Mouse (Mus musculus): ENCODE results near the gene Cnga3.

Gene Cnga3

GRCm38 (mm10) chr1:37286556-37286955, 72.3 kb downstream of the Cnga3 start:
- in situ Hi-C loops (cut with MboI, MseI) = no loop called here

- in situ Hi-C loops (cut with MboI, MseI) = no loop called here
Measured at GRCm38 (mm10) chr1:37287748-37288147, 73.5 kb downstream of the Cnga3 start.

GRCm38 (mm10) chr1:37288181-37288935, 74.1 kb downstream of the Cnga3 start:
- in situ Hi-C loops (cut with MboI, MseI) = no loop called here

- in situ Hi-C loops (cut with MboI, MseI) = no loop called here
Measured at GRCm38 (mm10) chr1:37288941-37289340, 74.7 kb downstream of the Cnga3 start.

GRCm38 (mm10) chr1:37296414-37296813, 82.2 kb downstream of the Cnga3 start:
- in situ Hi-C loops (cut with MboI, MseI) = no loop called here

GRCm38 (mm10) chr1:37298904-37299303, 84.7 kb downstream of the Cnga3 start:
- in situ Hi-C loops (cut with MboI, MseI) = no loop called here

- in situ Hi-C loops (cut with MboI, MseI) = no loop called here
Measured at GRCm38 (mm10) chr1:37299540-37300491, 85.6 kb downstream of the Cnga3 start, which contains the start of gene Inpp4a. Inpp4a (plus strand) TSS chr1:37299865.

- in situ Hi-C loops (cut with MboI, MseI) = no loop called here
Measured at GRCm38 (mm10) chr1:37300650-37301049, 86.4 kb downstream of the Cnga3 start.

GRCm38 (mm10) chr1:37302801-37303200, 88.6 kb downstream of the Cnga3 start:
- in situ Hi-C loops (cut with MboI, MseI) = no loop called here

- in situ Hi-C loops (cut with MboI, MseI) = no loop called here
Measured at GRCm38 (mm10) chr1:37305691-37306287, 91.6 kb downstream of the Cnga3 start.

GRCm38 (mm10) chr1:37307586-37307985, 93.4 kb downstream of the Cnga3 start:
- in situ Hi-C loops (cut with MboI, MseI) = no loop called here

GRCm38 (mm10) chr1:37308021-37308742, 93.9 kb downstream of the Cnga3 start:
- in situ Hi-C loops (cut with MboI, MseI) = no loop called here

GRCm38 (mm10) chr1:37308743-37309100, 94.5 kb downstream of the Cnga3 start:
- in situ Hi-C loops (cut with MboI, MseI) = no loop called here

GRCm38 (mm10) chr1:37309939-37310515, 95.8 kb downstream of the Cnga3 start:
- in situ Hi-C loops (cut with MboI, MseI) = no loop called here
